Mouse (Mus musculus): ENCODE results near the gene Rps6kb2. TPM values are rescaled to one million over a fixed set of nuclear protein-coding genes. Genes with fewer than 3 reads are reported as not detected.

Rps6kb2 gene
- polyA plus RNA-seq, 1 experiment, result 97.8 TPM

DNA sequence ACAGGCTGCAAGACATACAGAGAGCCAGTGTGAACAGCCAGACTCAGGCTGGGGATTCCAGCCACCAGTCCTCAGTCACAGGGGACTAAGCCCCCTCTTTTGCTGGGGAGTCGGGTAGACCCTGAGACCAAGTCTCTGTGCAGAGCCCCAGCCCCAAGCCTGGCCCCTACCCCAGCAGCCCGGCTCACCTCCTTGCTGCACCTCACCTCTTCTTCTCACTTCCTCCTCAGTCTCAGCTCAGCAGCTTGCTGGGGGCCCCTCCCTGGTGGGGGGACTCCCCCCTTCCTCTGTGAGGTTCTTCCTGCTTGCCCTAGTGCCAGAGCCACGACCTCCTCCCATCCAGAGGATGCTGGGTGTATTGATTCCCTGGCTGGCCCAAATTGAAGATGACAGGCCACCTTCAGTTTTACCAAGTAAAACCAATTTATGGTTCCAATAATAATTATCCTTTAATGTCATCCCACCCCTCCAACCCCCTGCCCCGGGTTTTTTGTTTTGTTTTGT, 27.7 kb upstream of the Rps6kb2 start, which contains the start of gene Tbc1d10c:
TSS of gene Tbc1d10c (minus strand) at position 454 of the 504 bp plus-strand sequence.
- Histone ChIP-seq H3K4me3 (ENCODE audit: control insufficient read depth, insufficient read depth, low read length) (peak within 1 kb of the TSS; percentile 96), H3K27ac (ENCODE audit: control insufficient read depth, insufficient read depth, low read length) (peak within 1 kb of the TSS; percentile 95), H3K27me3 (ENCODE audit: control insufficient read depth, insufficient read depth, low read length) (no peaks in the 10 kb centered on the region), H3K36me3 (ENCODE audit: control insufficient read depth, insufficient read depth, low read length) (peaks cover 37% of the 10 kb centered on the region), H3K4me1 (replicated peaks; ENCODE audit: control insufficient read depth, insufficient read depth, low read length) (peaks cover 56% of the 10 kb centered on the region)
- WGBS, result 4% methylated on average over 4 of the region's 4 CpGs
- DNase-seq, result peak; percentile 93
- TF ChIP-seq POLR2A (IDR thresholded peaks at IDR 0.05; ENCODE audit: control insufficient read depth, extremely low read depth, insufficient read depth, low read length, poor library complexity) (peak; percentile 87), CTCF (IDR thresholded peaks at IDR 0.05; ENCODE audit: borderline replicate concordance, control insufficient read depth, extremely low read depth, insufficient read depth, low read length, poor library complexity) (no peak)

DNA sequence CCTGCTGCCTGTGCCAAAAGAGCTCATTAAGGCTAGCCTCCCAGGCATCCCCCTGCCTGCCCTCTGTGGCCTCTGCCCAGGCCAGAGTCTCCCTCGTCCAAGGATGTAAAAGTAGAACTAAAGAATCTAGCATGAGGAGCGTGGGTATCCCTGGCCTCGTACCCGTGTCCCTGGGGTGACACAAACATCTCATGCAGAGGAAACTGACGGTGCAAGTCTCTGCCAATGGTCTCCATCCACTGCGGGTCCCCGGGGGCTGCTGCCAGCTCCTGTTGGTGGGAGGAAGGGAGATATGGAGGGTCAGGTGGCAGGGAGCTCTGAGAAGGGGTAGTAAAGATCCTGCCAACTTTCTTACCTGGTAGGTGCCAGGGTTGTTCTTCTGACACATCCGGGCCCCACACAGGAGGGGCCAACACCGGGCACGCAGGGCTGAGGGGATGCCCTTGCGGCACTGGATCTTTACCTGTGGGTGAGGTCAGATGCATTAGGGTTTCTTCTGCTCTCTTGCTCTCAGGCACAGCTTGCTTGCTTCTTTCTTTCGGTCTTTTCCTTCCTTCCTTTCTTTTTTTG, 26.0 kb upstream of the Rps6kb2 start:
- peak overlapping the region; percentile 96 for H3K4me3 ChIP-seq (ENCODE audit: control insufficient read depth, insufficient read depth, low read length)

DNA sequence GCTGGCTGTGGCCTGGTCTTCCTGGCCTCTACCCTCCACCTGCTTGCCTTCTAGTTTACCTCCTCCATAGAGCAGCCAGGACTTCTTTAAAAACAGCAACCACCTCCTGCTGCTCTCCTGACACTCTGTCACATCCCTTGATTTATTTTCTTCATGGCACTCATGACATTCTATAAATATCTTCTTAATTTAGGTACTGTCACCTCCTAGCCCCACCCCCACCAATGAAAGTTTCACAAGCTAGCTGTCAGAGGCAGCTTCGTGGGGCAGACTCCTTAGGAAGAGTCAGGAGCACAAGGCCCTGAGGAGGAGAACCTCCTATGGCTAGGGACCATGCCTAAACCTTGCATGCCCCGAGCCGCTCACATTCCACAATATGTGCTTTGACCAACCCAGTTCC, 24.1 kb upstream of the Rps6kb2 start:
- Histone ChIP-seq H3K27me3 (ENCODE audit: control insufficient read depth, insufficient read depth, low read length) (no peaks in the 10 kb centered on the region), H3K4me1 (replicated peaks; ENCODE audit: control insufficient read depth, insufficient read depth, low read length) (peaks cover 63% of the 10 kb centered on the region), H3K27ac (ENCODE audit: control insufficient read depth, insufficient read depth, low read length) (peak overlapping the region; percentile 98), H3K36me3 (ENCODE audit: control insufficient read depth, insufficient read depth, low read length) (peaks cover 36% of the 10 kb centered on the region), H3K4me3 (ENCODE audit: control insufficient read depth, insufficient read depth, low read length) (peak overlapping the region; percentile 42)
- WGBS, result 16% methylated on average over 3 of the region's 3 CpGs
- TF ChIP-seq POLR2A (IDR thresholded peaks at IDR 0.05; ENCODE audit: control insufficient read depth, extremely low read depth, insufficient read depth, low read length, poor library complexity) (no peak), CTCF (IDR thresholded peaks at IDR 0.05; ENCODE audit: borderline replicate concordance, control insufficient read depth, extremely low read depth, insufficient read depth, low read length, poor library complexity) (no peak)
- DNase-seq, result no peak

More for the DNA sequence above, 26.0 kb upstream of the Rps6kb2 start:
- 11% methylated on average over 12 of the region's 12 CpGs for WGBS
- H3K27me3 ChIP-seq (ENCODE audit: control insufficient read depth, insufficient read depth, low read length), result no peaks in the 10 kb centered on the region
- peak overlapping the region; percentile 30 for H3K27ac ChIP-seq (ENCODE audit: control insufficient read depth, insufficient read depth, low read length)
- TF ChIP-seq POLR2A (IDR thresholded peaks at IDR 0.05; ENCODE audit: control insufficient read depth, extremely low read depth, insufficient read depth, low read length, poor library complexity) (0 out of 2 replicates have a peak, but pooled peaks have one; percentile 19), CTCF (IDR thresholded peaks at IDR 0.05; ENCODE audit: borderline replicate concordance, control insufficient read depth, extremely low read depth, insufficient read depth, low read length, poor library complexity) (no peak)
- peaks cover 66% of the 10 kb centered on the region for H3K4me1 ChIP-seq (replicated peaks; ENCODE audit: control insufficient read depth, insufficient read depth, low read length)
- no peak for DNase-seq
- H3K36me3 ChIP-seq (ENCODE audit: control insufficient read depth, insufficient read depth, low read length), result peaks cover 24% of the 10 kb centered on the region

DNA sequence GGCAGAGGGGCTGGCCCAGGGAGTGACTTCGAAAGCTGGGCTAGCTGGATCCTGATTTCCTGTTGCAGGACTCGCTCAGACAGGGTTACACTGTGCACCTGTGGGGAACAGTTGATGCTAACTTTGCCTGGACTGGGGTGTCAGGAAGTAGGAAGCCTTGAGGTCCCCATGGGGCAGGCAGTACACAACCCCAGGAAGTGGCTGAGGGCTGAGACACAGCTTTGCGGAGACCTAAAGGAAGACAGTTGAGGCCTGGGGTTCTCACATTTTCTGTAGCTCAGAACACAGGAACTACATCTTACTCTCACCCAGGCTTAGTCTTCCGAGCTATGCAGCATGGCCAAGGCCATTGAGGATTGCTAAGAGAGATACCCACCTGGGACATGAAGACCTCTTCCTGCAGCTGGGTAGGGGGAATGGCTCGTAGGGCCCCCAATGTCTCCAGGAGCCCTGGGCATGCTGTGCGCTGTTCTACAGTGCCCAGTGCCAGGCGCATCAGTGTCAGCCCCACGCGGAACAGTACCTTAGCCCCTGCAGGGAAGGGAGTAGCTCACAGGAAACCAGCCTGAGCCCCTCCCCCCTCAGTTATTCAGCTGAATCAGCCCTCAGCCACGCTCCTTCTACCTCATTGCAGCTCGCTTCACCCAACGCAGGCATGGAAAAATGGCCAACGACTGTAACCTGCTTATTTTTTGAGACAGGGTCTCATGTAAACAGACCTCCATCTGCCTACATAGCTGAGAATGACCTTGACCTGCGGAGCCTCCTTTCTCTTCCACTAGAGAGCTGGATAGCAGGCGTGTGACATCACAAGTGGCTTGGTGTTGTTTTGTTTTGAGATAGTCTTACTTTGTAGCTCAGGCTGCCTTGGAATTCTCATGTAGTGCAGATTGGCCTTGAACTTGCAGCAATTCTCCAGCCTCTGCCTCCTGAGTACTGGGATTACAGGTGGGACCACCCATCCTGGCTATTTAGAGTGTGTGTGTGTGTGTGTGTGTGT, 22.1 kb upstream of the Rps6kb2 start:
- peak overlapping the region; percentile 98 for H3K27ac ChIP-seq (ENCODE audit: control insufficient read depth, insufficient read depth, low read length)
- no peaks in the 10 kb centered on the region for H3K27me3 ChIP-seq (ENCODE audit: control insufficient read depth, insufficient read depth, low read length)
- peak; percentile 17; the same call in 1 of the 2 replicates for TF ChIP-seq POLR2A (IDR thresholded peaks at IDR 0.05; ENCODE audit: control insufficient read depth, extremely low read depth, insufficient read depth, low read length, poor library complexity)
- TF ChIP-seq CTCF (IDR thresholded peaks at IDR 0.05; ENCODE audit: borderline replicate concordance, control insufficient read depth, extremely low read depth, insufficient read depth, low read length, poor library complexity), result no peak
- 6% methylated on average over 15 of the region's 15 CpGs for WGBS
- peak overlapping the region; percentile 23 for H3K4me3 ChIP-seq (ENCODE audit: control insufficient read depth, insufficient read depth, low read length)
- DNase-seq, result peak; percentile 87
- H3K36me3 ChIP-seq (ENCODE audit: control insufficient read depth, insufficient read depth, low read length), result peaks cover 45% of the 10 kb centered on the region
- peaks cover 67% of the 10 kb centered on the region for H3K4me1 ChIP-seq (replicated peaks; ENCODE audit: control insufficient read depth, insufficient read depth, low read length)

DNA sequence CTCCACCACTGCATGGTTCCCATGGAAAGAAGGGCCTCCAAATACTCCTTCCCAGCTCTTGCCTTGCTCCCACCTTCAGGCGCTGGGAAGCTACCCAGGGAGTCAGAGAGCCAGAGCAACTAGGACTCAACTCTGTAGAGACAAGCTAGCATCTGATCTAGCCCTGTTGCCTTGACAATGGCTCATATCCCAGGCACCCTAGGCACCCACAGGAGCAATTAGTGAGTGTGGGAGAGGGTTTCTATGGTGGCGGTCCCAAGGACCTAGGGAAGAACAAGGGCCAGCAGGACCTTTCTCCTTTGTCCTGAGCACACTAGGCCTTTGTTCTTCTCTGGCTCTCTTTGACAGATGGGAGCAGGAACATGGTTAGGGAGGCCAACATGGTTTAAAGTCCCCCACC, 20.5 kb upstream of the Rps6kb2 start:
- Histone ChIP-seq H3K36me3 (ENCODE audit: control insufficient read depth, insufficient read depth, low read length) (peaks cover 51% of the 10 kb centered on the region), H3K27ac (ENCODE audit: control insufficient read depth, insufficient read depth, low read length) (peak overlapping the region; percentile 98; the same call in 1 of the 2 replicates), H3K27me3 (ENCODE audit: control insufficient read depth, insufficient read depth, low read length) (no peaks in the 10 kb centered on the region), H3K4me3 (ENCODE audit: control insufficient read depth, insufficient read depth, low read length) (no peak overlapping the region), H3K4me1 (replicated peaks; ENCODE audit: control insufficient read depth, insufficient read depth, low read length) (peaks cover 56% of the 10 kb centered on the region)
- no peak for DNase-seq
- TF ChIP-seq CTCF (IDR thresholded peaks at IDR 0.05; ENCODE audit: borderline replicate concordance, control insufficient read depth, extremely low read depth, insufficient read depth, low read length, poor library complexity), result no peak
- no peak for TF ChIP-seq POLR2A (IDR thresholded peaks at IDR 0.05; ENCODE audit: control insufficient read depth, extremely low read depth, insufficient read depth, low read length, poor library complexity)
- WGBS, result 100% methylated on average over 2 of the region's 2 CpGs

DNA sequence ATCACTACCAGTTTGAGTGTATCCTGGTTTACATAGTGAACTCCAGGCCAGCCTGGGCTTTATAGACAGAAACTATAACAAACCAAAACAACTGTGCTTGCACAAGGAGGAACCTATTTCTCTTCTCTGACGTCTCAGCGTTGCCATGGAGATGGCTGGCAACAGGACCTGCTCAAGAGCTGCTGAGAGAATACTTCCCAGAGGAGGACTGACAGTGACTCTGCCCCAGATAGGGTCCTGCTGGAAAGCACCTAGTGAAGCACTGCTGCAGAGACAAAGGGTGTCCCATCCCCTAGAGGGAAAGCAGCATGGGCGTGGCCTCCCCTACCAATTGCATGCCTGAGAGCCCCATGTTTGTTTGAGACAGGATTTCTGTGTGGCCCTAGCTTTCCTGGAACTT, 18.7 kb upstream of the Rps6kb2 start:
- H3K4me3 ChIP-seq (ENCODE audit: control insufficient read depth, insufficient read depth, low read length), result no peak overlapping the region
- TF ChIP-seq CTCF (IDR thresholded peaks at IDR 0.05; ENCODE audit: borderline replicate concordance, control insufficient read depth, extremely low read depth, insufficient read depth, low read length, poor library complexity) (no peak), POLR2A (IDR thresholded peaks at IDR 0.05; ENCODE audit: control insufficient read depth, extremely low read depth, insufficient read depth, low read length, poor library complexity) (no peak)
- no peaks in the 10 kb centered on the region for H3K27me3 ChIP-seq (ENCODE audit: control insufficient read depth, insufficient read depth, low read length)
- H3K4me1 ChIP-seq (replicated peaks; ENCODE audit: control insufficient read depth, insufficient read depth, low read length), result peaks cover 39% of the 10 kb centered on the region
- no peak for DNase-seq
- peaks cover 45% of the 10 kb centered on the region for H3K36me3 ChIP-seq (ENCODE audit: control insufficient read depth, insufficient read depth, low read length)
- WGBS, result 63% methylated on average over 3 of the region's 3 CpGs
- no peak overlapping the region for H3K27ac ChIP-seq (ENCODE audit: control insufficient read depth, insufficient read depth, low read length)

All from thymus, adult 2 months (tissue).